Mouse (Mus musculus): ENCODE measurements at regions not wholly inside any gene's neighbourhood (a gene's known extent, or its start where the extent isn't known, plus 50 kb on each side); places are given as distances from the start of the nearest gene placed in this dataset.

DNA sequence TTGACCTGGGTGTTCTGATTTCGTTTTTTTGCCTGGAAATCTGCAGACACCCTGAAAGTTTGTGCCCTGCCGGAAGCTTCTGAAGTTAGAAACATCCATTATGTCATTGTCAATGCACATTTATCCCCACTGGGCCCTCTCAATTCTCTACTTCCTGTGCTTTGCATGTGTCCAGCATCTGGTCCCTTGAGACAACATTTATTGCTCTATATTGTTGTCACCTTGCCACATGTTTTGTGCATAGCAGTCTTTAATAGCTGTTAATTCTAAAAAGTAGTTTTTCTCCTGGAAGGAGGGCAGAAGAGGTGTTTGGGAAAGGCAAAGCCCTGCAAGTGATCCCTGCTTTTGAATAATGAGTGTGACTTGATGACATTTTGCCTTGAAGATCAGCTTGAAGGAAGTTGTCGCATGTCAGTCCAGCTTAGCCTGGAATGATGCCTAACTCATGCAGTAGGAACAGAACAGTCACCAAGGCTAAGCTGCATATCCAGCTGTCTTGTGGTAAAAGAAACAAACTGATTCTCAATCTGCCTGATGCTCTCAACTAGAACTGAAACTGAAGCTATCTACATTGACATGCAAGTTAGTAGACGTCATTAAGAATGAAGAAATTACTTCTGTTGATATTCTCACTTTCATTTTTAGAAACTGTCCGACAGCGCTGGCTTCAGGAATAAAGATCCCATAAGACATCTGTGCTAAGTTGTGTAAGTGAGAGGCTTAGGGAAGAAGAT lies 152.9 kb downstream of the Gm9733 start:
- H3K9ac ChIP-seq: no peak overlapping the region
- H3K36me3 ChIP-seq: no peaks in the 10 kb centered on the region
- no peak for ATAC-seq (ENCODE audit: borderline replicate concordance, extremely low read depth, low FRiP score, low TSS enrichment)
- 56% methylated on average over 6 of the region's 6 CpGs for WGBS
- H3K27ac ChIP-seq: no peak overlapping the region
- H3K4me3 ChIP-seq: no peak overlapping the region
- no peak overlapping the region for H3K4me2 ChIP-seq
- no peaks in the 10 kb centered on the region for H3K9me3 ChIP-seq
- no peaks in the 10 kb centered on the region for H3K27me3 ChIP-seq
- H3K4me1 ChIP-seq: no peaks in the 10 kb centered on the region

DNA sequence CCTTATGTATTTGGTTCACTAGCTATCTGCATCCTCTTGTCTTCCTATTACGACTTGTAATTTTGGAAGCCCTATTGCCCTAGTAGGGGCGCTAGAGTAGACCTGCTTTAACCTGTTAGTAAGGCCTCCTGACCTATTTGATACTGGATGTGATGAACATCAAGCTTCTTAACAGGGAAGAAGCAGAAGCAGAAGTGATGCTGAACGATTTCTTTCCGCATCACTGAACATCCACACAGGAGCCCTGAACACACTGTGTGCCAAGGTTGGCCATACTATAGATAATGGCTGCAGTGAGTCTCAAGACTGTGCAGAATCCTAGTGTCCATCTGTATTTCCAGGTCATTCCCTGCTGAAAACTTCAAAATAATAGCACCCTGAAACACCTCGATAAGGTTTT lies 151.0 kb downstream of the Gm9733 start:
- Histone ChIP-seq H3K27me3 (no peaks in the 10 kb centered on the region), H3K36me3 (no peaks in the 10 kb centered on the region), H3K4me1 (no peaks in the 10 kb centered on the region), H3K9me3 (no peaks in the 10 kb centered on the region), H3K9ac (no peak overlapping the region), H3K27ac (no peak overlapping the region), H3K4me3 (no peak overlapping the region), H3K4me2 (no peak overlapping the region)
- 93% methylated on average over 5 of the region's 5 CpGs for WGBS
- ATAC-seq (ENCODE audit: borderline replicate concordance, extremely low read depth, low FRiP score, low TSS enrichment): no peak

DNA sequence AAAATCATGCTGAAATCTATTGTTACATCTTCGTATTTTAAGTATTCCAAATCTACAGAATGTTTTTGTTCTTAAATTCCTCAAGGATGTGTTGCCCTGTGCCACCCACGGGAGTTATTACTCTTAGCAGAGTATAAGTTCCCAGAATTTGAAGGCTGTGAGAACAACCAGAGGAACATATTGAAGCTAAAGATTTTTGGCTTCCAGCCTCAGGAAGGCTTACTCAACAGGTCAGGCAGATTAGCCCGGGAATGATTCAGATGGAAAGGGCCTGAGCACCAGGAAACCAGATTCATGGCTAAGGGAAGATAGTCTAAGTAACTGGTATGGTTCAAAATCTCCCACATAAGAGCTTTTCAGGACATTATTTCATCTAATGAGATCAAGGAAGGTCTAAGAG lies 145.4 kb downstream of the Gm9733 start:
- no peak for ATAC-seq (ENCODE audit: borderline replicate concordance, extremely low read depth, low FRiP score, low TSS enrichment)
- 80% methylated on average over 3 of the region's 3 CpGs for WGBS
- H3K36me3 ChIP-seq: no peaks in the 10 kb centered on the region

DNA sequence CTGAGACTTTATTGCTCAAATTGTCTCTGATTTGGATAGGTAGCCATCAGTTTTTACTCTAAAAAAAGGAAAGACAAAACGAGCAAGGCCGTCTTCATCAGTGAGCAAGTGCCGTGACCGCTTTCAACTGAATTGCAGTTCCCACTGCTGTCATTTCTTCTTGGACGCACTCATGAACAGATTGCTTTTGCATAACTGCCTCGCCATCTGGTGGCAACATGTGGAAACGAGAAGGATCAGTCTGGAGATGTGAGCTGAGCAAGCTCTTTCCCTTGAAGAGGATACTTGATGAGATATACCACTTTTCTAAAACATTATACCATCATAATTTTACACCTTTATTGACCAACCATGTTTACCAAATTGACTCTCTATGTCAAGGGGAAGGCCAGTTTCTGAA lies 137.7 kb downstream of the Gm9733 start:
- ATAC-seq (ENCODE audit: borderline replicate concordance, extremely low read depth, low FRiP score, low TSS enrichment): peak; percentile 79; the same call in 1 of the 2 replicates
- H3K27me3 ChIP-seq: no peaks in the 10 kb centered on the region
- H3K9ac ChIP-seq: no peak overlapping the region
- H3K9me3 ChIP-seq: no peaks in the 10 kb centered on the region
- H3K4me2 ChIP-seq: no peak overlapping the region
- H3K36me3 ChIP-seq: no peaks in the 10 kb centered on the region
- H3K27ac ChIP-seq: no peak overlapping the region
- H3K4me3 ChIP-seq: no peak overlapping the region
- no peaks in the 10 kb centered on the region for H3K4me1 ChIP-seq
- 1% methylated on average over 7 of the region's 7 CpGs for WGBS

More for the DNA sequence above, 145.4 kb downstream of the Gm9733 start:
- H3K4me2 ChIP-seq: no peak overlapping the region
- no peaks in the 10 kb centered on the region for H3K27me3 ChIP-seq
- H3K9ac ChIP-seq: no peak overlapping the region
- no peaks in the 10 kb centered on the region for H3K4me1 ChIP-seq
- H3K27ac ChIP-seq: no peak overlapping the region
- H3K4me3 ChIP-seq: no peak overlapping the region
- H3K9me3 ChIP-seq: no peaks in the 10 kb centered on the region

DNA sequence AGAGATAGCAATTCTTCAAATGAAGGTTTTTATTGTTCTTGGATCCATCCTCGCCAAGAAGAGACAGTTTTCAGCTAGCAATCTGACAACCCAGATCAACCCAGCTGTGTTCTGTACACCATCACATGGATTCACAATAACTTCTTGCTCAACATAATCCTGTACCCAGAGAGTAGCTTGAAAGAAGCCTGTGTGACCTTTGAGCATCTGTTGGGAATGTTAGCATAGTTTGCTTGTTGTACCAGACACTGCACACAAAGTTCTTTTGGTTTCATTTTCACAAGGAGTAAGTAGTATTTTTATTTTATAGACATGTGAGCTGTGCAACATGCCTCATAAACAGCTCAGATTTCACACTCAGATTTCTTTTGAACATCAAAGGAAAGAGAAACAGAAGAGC lies 136.0 kb downstream of the Gm9733 start:
- Histone ChIP-seq H3K36me3 (no peaks in the 10 kb centered on the region), H3K4me3 (no peak overlapping the region), H3K4me2 (no peak overlapping the region), H3K4me1 (no peaks in the 10 kb centered on the region), H3K9ac (no peak overlapping the region), H3K27me3 (no peaks in the 10 kb centered on the region), H3K27ac (no peak overlapping the region), H3K9me3 (no peaks in the 10 kb centered on the region)
- peak; percentile 81; the same call in 1 of the 2 replicates for ATAC-seq (ENCODE audit: borderline replicate concordance, extremely low read depth, low FRiP score, low TSS enrichment)
- 42% methylated on average over 1 of the region's 1 CpGs for WGBS

DNA sequence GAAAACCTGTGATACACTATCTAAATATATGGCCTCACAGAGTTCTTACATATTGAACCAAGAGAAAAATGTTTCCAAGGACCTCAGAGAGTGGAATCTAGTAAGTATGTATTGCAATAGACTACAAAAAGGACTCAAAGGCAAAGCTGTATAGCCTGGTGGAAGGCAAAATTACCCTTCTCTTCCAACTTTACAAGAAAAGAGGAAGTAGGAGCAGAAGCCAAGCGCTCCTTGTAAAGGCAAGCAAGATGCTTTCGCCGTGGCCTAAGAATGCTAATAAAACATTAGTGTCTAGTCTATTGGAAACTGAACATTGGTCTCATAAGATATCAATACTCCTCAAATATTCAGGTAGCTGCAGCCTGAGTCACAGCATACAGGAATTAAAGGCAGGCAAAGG lies 134.0 kb downstream of the Gm9733 start:
- H3K4me2 ChIP-seq: no peak overlapping the region
- 90% methylated on average over 3 of the region's 3 CpGs for WGBS
- no peak overlapping the region for H3K9ac ChIP-seq
- no peak overlapping the region for H3K27ac ChIP-seq
- no peak for ATAC-seq (ENCODE audit: borderline replicate concordance, extremely low read depth, low FRiP score, low TSS enrichment)
- no peaks in the 10 kb centered on the region for H3K27me3 ChIP-seq
- no peaks in the 10 kb centered on the region for H3K36me3 ChIP-seq
- no peak overlapping the region for H3K4me3 ChIP-seq
- no peaks in the 10 kb centered on the region for H3K9me3 ChIP-seq
- no peaks in the 10 kb centered on the region for H3K4me1 ChIP-seq

DNA sequence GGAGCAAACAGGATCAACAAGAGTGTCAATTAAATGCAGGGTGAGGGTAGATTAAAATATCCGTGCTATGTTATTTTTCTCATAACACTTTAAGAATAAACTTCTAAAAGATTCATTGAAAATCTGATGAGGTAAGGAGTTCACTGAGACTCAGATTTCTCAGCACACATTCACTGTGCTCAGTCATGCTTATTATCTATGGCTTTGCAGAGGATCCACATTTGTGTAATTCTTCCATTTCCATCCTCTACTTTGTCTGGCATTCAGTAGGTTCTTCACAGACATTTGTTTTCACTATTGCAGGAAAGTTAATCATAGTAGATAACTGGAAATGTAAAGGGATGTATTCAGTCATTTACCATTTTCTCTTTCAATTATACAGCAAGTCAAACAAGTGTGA lies 131.8 kb downstream of the Gm9733 start:
- no peaks in the 10 kb centered on the region for H3K27me3 ChIP-seq
- no peaks in the 10 kb centered on the region for H3K9me3 ChIP-seq
- H3K9ac ChIP-seq: no peak overlapping the region
- no peak overlapping the region for H3K4me3 ChIP-seq
- WGBS: 64% methylated on average over 1 of the region's 1 CpGs
- no peak for ATAC-seq (ENCODE audit: borderline replicate concordance, extremely low read depth, low FRiP score, low TSS enrichment)
- no peak overlapping the region for H3K27ac ChIP-seq
- no peak overlapping the region for H3K4me2 ChIP-seq
- H3K4me1 ChIP-seq: no peaks in the 10 kb centered on the region
- no peaks in the 10 kb centered on the region for H3K36me3 ChIP-seq

DNA sequence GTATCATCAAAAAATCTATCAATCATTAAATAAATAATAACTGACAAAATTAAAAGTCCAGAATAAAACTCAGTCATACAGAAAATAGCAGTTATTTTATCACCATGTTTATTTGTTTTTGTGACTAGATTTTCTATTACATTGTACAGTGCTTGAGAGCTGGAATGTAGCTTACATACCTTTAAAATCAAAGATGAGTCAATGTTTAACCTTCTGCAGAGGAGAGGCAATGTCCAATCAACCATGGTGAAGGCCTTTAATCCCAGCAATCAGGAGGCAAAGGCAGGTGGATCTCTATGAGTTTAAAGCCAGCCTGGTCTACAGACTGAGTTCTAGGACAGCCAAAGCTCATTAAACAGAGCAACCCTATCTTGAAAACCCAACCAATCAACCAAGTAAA lies 131.1 kb downstream of the Gm9733 start:
- Histone ChIP-seq H3K36me3 (no peaks in the 10 kb centered on the region), H3K9ac (no peak overlapping the region), H3K27me3 (no peaks in the 10 kb centered on the region), H3K4me2 (no peak overlapping the region), H3K27ac (no peak overlapping the region), H3K4me1 (no peaks in the 10 kb centered on the region), H3K4me3 (no peak overlapping the region), H3K9me3 (no peaks in the 10 kb centered on the region)
- no peak for ATAC-seq (ENCODE audit: borderline replicate concordance, extremely low read depth, low FRiP score, low TSS enrichment)

DNA sequence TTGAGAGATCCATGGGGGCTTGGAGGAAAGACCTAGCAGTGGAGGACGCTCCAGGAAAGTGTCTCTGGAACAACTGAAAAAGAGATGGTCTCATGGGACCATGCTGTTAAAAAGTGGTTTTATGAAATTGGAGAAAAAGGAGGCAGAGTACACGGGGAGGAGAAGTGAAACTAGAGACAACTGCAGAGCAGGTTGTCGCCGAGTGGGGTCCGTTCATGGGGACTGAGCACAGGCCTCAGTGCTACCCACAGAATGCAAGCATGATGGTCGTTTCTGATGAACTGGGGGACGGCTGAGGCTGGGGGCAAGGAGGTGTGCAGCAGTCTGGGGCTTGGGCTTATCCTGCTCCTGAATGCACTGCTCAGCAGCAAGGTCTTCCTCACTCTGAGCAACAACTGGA lies 129.3 kb downstream of the Gm9733 start:
- Histone ChIP-seq H3K4me1 (no peaks in the 10 kb centered on the region), H3K4me3 (no peak overlapping the region), H3K27ac (no peak overlapping the region), H3K9ac (no peak overlapping the region), H3K4me2 (no peak overlapping the region), H3K9me3 (no peaks in the 10 kb centered on the region), H3K36me3 (no peaks in the 10 kb centered on the region), H3K27me3 (no peaks in the 10 kb centered on the region)
- WGBS: 81% methylated on average over 7 of the region's 7 CpGs
- no peak for ATAC-seq (ENCODE audit: borderline replicate concordance, extremely low read depth, low FRiP score, low TSS enrichment)

DNA sequence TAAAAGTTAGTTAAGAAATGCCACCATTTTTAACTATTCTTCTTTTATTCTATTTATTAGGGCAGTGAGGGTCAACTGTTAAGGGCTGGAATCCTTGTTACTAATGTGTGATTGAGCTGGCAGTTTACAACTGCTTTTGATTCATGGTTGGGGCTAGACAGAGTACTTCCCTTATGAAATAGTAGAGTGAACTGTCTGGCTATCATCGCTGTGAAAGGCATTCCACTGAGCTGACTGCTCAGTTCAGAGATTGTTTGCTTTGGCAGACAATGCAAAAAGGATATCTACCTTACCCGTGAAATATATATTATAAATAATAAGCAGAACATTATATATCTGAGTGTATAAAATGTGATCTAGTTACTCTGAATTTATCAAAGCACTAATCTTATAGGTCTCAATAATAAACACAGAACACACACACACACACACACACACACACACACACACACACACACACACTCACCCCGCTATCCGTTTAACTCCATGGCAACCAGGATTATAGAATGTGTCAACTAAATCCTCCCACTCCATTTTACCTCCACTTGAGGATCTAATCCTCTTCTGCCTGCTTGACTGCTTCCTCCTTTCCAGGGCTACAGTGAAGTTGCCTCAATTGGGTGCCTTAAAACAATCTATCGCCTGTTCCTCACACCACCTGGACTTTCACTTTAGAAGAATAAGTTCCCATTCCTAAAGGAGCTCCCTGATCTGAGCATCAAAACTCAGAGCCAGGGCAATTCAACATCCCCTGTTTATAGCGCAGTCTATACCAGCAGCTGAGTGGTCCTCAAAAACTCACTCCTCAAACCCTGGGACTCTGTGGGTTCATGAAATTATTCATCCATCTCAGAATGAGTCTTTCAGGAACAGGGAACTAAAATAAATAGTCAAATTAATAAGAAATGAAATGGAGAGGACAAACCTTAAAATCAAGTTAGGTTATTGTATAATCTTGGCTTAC lies 126.6 kb downstream of the Gm9733 start:
- no peak for ATAC-seq (ENCODE audit: borderline replicate concordance, extremely low read depth, low FRiP score, low TSS enrichment)
- no peak overlapping the region for H3K27ac ChIP-seq

DNA sequence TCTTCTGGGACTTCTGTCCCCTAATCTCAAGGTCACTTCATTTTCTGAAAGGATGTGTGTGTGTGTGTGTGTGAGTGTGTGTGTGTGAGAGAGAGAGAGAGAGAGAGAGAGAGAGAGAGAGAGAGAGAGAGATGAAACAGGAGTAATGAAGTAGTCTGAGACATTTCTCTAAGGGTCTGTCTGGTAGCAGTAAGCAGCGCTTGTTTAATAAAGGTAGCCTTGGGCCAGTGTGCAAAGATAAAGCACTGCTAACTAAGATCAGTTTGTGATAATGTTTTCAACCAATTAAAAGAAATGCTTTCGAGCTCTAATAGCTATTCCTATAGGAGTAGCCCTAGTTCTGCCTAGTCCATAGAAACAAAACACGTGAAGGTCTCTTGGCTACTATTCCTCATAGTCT lies 119.7 kb downstream of the Gm9733 start:
- Histone ChIP-seq H3K36me3 (no peaks in the 10 kb centered on the region), H3K4me1 (no peaks in the 10 kb centered on the region), H3K4me2 (no peak overlapping the region), H3K4me3 (no peak overlapping the region), H3K9me3 (no peaks in the 10 kb centered on the region), H3K9ac (no peak overlapping the region), H3K27me3 (no peaks in the 10 kb centered on the region), H3K27ac (no peak overlapping the region)
- WGBS: 86% methylated on average over 3 of the region's 3 CpGs
- no peak for ATAC-seq (ENCODE audit: borderline replicate concordance, extremely low read depth, low FRiP score, low TSS enrichment)

More for the DNA sequence above, 126.6 kb downstream of the Gm9733 start:
- Histone ChIP-seq H3K4me1 (no peaks in the 10 kb centered on the region), H3K4me2 (no peak overlapping the region), H3K27me3 (no peaks in the 10 kb centered on the region), H3K9me3 (no peaks in the 10 kb centered on the region), H3K4me3 (no peak overlapping the region), H3K9ac (no peak overlapping the region), H3K36me3 (no peaks in the 10 kb centered on the region)
- WGBS: 38% methylated on average over 6 of the region's 6 CpGs

DNA sequence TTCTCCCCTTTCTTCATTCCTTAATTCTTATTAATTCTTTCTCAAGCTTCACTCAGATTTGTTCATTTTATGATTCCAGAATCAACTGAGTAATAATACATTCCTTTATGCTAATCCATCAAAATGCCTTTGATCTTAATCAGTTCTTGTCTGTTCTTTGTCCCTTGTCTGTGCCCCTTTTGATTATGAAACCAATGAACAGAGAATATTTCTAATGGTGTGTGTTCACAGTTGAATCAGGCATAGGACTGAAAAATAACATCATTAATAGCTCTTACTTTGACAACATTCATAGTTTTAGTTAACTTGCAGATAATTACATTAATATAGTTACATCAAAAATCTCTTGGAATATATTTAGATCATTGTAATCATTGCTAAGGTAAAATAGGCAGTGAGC lies 114.5 kb downstream of the Gm9733 start:
- no peak overlapping the region for H3K4me2 ChIP-seq
- no peak overlapping the region for H3K4me3 ChIP-seq
- no peak overlapping the region for H3K9ac ChIP-seq
- H3K27me3 ChIP-seq: no peaks in the 10 kb centered on the region
- H3K27ac ChIP-seq: no peak overlapping the region
- H3K36me3 ChIP-seq: no peaks in the 10 kb centered on the region
- no peaks in the 10 kb centered on the region for H3K4me1 ChIP-seq
- ATAC-seq (ENCODE audit: borderline replicate concordance, extremely low read depth, low FRiP score, low TSS enrichment): no peak
- H3K9me3 ChIP-seq: no peaks in the 10 kb centered on the region

Data from lung, embryonic 15.5 days (tissue).